Mouse (Mus musculus) heart, postnatal 0 days (tissue): Measurements from ENCODE around the gene Xxylt1. TPM values are rescaled to one million over a fixed set of nuclear protein-coding genes. Genes with fewer than 3 reads are reported as not detected.

Experiments
- ATAC-seq: fragments of 200-750 bp; cut with Nextera tagmentation; 2 replicates; pipeline ENCODE4 v1.8.0; 2017; ENCODE audit warnings: low read depth, moderate number of reproducible peaks, moderate library complexity; ENCODE audit not compliant: insufficient read depth
- DNase-seq: peaks from one replicate; pipeline ENCODE4 v3.0.0-alpha.2; 2016; ENCODE audit warnings: low spot score
- H3K27ac ChIP-seq: fragments of 300-500 bp; sonication (generic); 2 replicates; pipeline ENCODE4 v1.5.1; 2014; ENCODE audit warnings: low read depth, mild to moderate bottlenecking
- H3K27me3 ChIP-seq: fragments of 300-500 bp; sonication (generic); 2 replicates; pipeline ENCODE4 v1.6.1; 2014; ENCODE audit warnings: low read length, mixed read lengths; ENCODE audit not compliant: control insufficient read depth, insufficient read depth
- H3K36me3 ChIP-seq: fragments of 300-500 bp; sonication (generic); replicated peaks from 2 replicates; pipeline ENCODE4 v1.6.1; 2014; ENCODE audit warnings: low read length, mixed read lengths; ENCODE audit not compliant: control insufficient read depth, insufficient read depth
- H3K4me1 ChIP-seq: fragments of 300-500 bp; sonication (generic); 2 replicates; pipeline ENCODE4 v1.6.1; 2014; ENCODE audit warnings: antibody characterized with exemption; ENCODE audit not compliant: control insufficient read depth, insufficient read depth
- H3K4me2 ChIP-seq: fragments of 300-500 bp; sonication (generic); 2 replicates; pipeline ENCODE4 v1.6.1; 2014; ENCODE audit warnings: low read depth, mild to moderate bottlenecking, low read length, moderate library complexity
- H3K4me3 ChIP-seq: fragments of 300-500 bp; sonication (generic); 2 replicates; pipeline ENCODE4 v1.5.1; 2014; ENCODE audit warnings: low read depth, low read length
- H3K9ac ChIP-seq: fragments of 300-500 bp; sonication (generic); replicated peaks from 2 replicates; pipeline ENCODE4 v1.6.1; 2014; ENCODE audit warnings: low read depth, low read length, mixed read lengths
- H3K9me3 ChIP-seq: fragments of 300-500 bp; sonication (generic); replicated peaks from 2 replicates; pipeline ENCODE4 v1.6.1; 2016; ENCODE audit warnings: low read length; ENCODE audit not compliant: control insufficient read depth
- CTCF ChIP-seq: IDR thresholded peaks from 2 replicates; pipeline ENCODE4 v1.5.1; 2016; ENCODE audit warnings: antibody characterized with exemption, control low read depth, low read depth
- EP300 ChIP-seq: IDR thresholded peaks from 2 replicates; pipeline ENCODE4 v1.6.1; 2016; ENCODE audit warnings: antibody characterized with exemption, low read depth
- WGBS: fragments of 180-500 bp; shearing (Covaris S2); extraction: QIAGEN DNeasy Blood & Tissue Kit; methylation state at CpG from one replicate; pipeline ENCODE4 v1.1.7; 2014; 5-methylcytosine and 5-hydroxymethylcytosine counted together
- polyA plus RNA-seq: library from polyadenylated mRNA; unstranded; fragments of >200 nt; fragmentation: Nextera tagmentation; extraction: Ambion mirVana; gene quantifications from 2 replicates; pipeline ENCODE4 v1.2.1, GENCODE M21; 2015
- total RNA-seq: library from RNA; depleted of rRNA; stranded (reverse); fragments of >200 nt; gene quantifications from 2 replicates; pipeline ENCODE4 v1.2.3, GENCODE M21; 2014; ENCODE audit warnings: low replicate concordance

The Xxylt1 gene
- total and polyA plus RNA-seq, 2 experiments from 2014 or later, result 5.9 to 16.2 TPM

DNA sequence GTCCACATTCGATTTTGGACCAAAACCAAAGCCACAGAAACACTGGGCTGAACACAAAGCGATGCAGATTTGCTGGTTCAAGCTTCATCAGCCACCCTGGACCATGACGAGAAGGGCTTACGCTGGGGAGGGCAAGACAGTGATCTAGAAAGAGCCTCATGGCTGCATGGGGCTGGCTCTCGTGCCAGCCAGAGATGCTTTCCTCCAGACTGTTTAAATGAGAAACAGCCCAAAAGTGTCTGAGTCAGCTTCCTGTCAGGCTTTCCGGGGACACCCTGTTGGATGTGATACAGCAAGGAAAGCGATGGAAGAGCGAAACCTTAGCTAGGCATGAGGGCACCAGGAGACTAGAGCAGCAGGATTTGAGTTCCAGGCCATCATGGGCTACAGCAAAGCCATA lies 4.8 kb downstream of the Xxylt1 start:
- Histone ChIP-seq H3K4me3 (no peak overlapping the region), H3K9ac (no peak overlapping the region), H3K36me3 (no peaks in the 10 kb centered on the region; the same call in 1 of the 2 replicates), H3K27me3 (no peaks in the 10 kb centered on the region), H3K9me3 (no peaks in the 10 kb centered on the region), H3K4me2 (no peak overlapping the region), H3K4me1 (peaks cover 9% of the 10 kb centered on the region; the same call in 1 of the 2 replicates), H3K27ac (no peak overlapping the region)
- TF ChIP-seq EP300 (no peak), CTCF (no peak)
- WGBS, result 78% methylated on average over 8 of the region's 8 CpGs
- no peak for DNase-seq
- no peak for ATAC-seq

GRCm38 (mm10) chr16:31074324-31074908 lies 6.8 kb downstream of the Xxylt1 start:
- Histone ChIP-seq H3K27ac (no peak overlapping the region), H3K9me3 (no peaks in the 10 kb centered on the region), H3K9ac (no peak overlapping the region), H3K4me1 (0 out of 2 replicates have a peak, but pooled peaks cover 4% of the 10 kb centered on the region), H3K36me3 (no peaks in the 10 kb centered on the region; the same call in 1 of the 2 replicates), H3K27me3 (no peaks in the 10 kb centered on the region), H3K4me3 (no peak overlapping the region), H3K4me2 (no peak overlapping the region)
- DNase-seq, result no peak
- ATAC-seq, result no peak
- 67% methylated on average over 3 of the region's 3 CpGs for WGBS
- no peak for TF ChIP-seq EP300
- TF ChIP-seq CTCF, result no peak

DNA sequence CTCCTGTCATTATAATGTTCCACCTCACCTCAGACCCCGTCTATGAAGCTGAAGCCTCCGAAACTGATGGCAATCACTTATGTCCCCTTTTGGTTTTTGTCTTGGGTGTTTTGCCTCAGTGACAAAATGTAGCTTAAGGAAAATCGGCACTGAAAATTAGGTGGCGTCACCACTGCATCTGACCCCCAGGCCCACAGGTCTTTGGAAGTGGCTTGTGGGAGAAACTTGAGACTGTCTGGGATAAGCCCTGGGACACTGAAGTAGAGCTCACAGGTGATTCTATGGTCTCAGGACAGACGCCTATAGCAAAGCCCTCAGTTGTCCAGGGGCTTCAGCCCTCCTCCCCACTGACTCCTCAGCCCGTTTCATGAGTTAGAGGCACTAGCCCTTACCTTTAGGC lies 9.5 kb downstream of the Xxylt1 start:
- no peak for TF ChIP-seq EP300
- no peak for TF ChIP-seq CTCF
- H3K27me3 ChIP-seq, result no peaks in the 10 kb centered on the region
- no peak overlapping the region for H3K4me3 ChIP-seq
- H3K27ac ChIP-seq, result no peak overlapping the region
- H3K4me2 ChIP-seq, result no peak overlapping the region
- no peak overlapping the region for H3K9ac ChIP-seq
- no peak for ATAC-seq
- H3K36me3 ChIP-seq, result no peaks in the 10 kb centered on the region
- H3K4me1 ChIP-seq, result 0 out of 2 replicates have a peak, but pooled peaks cover 4% of the 10 kb centered on the region
- no peak for DNase-seq
- H3K9me3 ChIP-seq, result no peaks in the 10 kb centered on the region
- 85% methylated on average over 6 of the region's 6 CpGs for WGBS

GRCm38 (mm10) chr16:31070358-31071133 lies 10.7 kb downstream of the Xxylt1 start:
- no peaks in the 10 kb centered on the region for H3K36me3 ChIP-seq
- TF ChIP-seq CTCF (peak; percentile 97), EP300 (no peak)
- H3K9ac ChIP-seq, result 0 out of 2 replicates have a peak overlapping the region, but pooled peaks have one; percentile 16
- H3K9me3 ChIP-seq, result no peaks in the 10 kb centered on the region
- DNase-seq (peak; percentile 77), ATAC-seq (peak; percentile 77)
- peak overlapping the region; percentile 48 for H3K4me2 ChIP-seq
- peaks cover 4% of the 10 kb centered on the region; the same call in 1 of the 2 replicates for H3K4me1 ChIP-seq
- H3K27ac ChIP-seq, result no peak overlapping the region
- H3K4me3 ChIP-seq, result peak overlapping the region; percentile 22; the same call in 1 of the 2 replicates
- no peaks in the 10 kb centered on the region for H3K27me3 ChIP-seq
- WGBS, result 13% methylated on average over 21 of the region's 21 CpGs

DNA sequence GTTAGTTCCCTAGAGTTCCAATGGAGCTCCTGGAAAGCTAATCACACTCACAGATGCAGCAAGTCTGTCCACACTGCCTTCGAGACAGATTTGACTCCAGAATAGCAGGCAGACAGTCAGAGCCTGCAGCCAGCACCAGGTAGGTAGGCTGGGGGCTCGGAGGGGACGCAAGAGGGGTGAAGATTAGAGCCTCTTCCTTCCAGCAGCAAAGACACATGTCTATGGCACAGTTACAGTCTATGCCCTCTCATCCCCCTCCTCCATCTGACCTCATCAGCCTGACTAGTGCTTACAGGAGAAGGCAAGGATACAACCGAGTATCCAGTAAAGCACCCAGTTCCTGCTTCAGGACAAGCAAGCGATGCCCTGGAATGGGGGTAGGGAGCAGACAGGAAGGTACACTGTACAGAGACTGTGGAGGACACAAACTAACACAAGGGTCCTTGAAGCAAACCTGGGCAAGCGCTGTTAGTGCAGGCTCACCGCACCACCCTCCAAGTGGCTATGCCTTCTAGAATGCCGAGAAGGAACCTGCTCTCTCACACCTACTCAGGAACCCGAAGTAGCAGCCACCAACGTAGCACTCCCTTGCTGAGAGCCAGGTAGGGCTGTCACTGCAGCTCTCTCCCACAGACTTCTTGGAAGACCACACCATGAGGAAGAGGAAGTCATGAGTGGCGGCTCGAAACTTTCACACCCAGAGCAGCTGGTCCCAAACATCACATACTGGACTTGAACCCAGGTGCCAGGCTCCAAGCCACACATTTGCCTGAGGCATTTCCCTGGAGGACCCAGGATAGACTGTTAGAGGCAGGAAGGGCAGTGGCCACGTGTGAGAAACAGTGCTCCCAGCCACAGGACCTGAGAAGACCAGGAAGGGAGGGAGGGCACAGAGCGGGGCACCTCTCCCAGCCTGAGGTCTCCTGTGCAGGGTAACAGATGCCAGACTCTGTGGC lies 11.7 kb downstream of the Xxylt1 start:
- Histone ChIP-seq H3K4me3 (no peak overlapping the region), H3K36me3 (no peaks in the 10 kb centered on the region), H3K4me1 (peaks cover 4% of the 10 kb centered on the region; the same call in 1 of the 2 replicates), H3K27ac (no peak overlapping the region), H3K9me3 (no peaks in the 10 kb centered on the region), H3K4me2 (no peak overlapping the region), H3K9ac (no peak overlapping the region), H3K27me3 (no peaks in the 10 kb centered on the region)
- DNase-seq (no peak), ATAC-seq (no peak)
- WGBS, result 78% methylated on average over 14 of the region's 14 CpGs
- TF ChIP-seq CTCF (no peak), EP300 (no peak)
